Mouse (Mus musculus) A20 (cell line): ENCODE data around the gene Srrm4.

ENCODE experiments used
- DNase-seq: peaks from one replicate; pipeline ENCODE4 v3.0.0-alpha.2; 2011; ENCODE audit warnings: low read depth, low spot score

The Srrm4 gene

GRCm38 (mm10) chr5:116553106-116553505 is 38.5 kb downstream of the Srrm4 start:
- DNase-seq, result no peak

DNA sequence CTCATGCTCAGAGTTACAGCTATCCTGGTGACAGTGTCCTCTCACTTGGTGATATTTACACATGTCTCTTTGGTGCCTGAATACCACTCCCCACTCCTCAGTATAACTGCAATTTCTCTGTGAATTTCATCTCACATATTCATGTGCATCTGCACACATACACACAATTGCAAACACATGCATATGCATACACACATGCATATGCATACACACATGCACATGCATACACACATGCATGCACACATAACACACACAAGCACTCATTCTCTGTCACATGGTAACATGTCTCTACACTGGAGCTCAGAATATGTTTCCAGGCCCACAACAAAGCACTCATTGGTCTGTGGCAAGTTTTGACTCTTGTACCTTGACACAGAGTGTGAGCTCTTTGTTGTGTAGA is 39.0 kb downstream of the Srrm4 start:
- DNase-seq, result no peak

DNA sequence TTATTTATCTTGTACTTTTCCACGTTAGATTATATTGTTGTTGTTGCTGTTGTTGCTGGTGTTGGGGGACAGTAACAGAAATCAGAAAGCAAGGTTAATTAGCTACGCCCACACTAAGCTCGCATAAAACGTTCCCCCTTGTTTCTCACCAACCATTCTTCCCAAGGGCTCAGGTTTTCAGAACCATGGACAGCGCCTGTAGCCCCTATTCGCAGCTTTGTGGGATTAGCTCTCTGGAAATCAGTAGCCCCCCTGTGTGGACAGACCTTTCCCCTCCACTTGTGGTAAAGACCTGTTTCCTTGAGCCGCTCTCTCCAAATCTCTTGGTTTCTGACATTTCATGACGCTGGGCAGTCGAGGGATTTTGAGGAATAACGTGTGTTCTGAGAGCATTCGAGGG is 45.9 kb downstream of the Srrm4 start:
- DNase-seq, result no peak

GRCm38 (mm10) chr5:116542317-116542716 is 49.3 kb downstream of the Srrm4 start:
- no peak for DNase-seq

GRCm38 (mm10) chr5:116541128-116541527 is 50.5 kb downstream of the Srrm4 start:
- DNase-seq, result no peak

GRCm38 (mm10) chr5:116539360-116539759 is 52.3 kb downstream of the Srrm4 start:
- no peak for DNase-seq

GRCm38 (mm10) chr5:116538491-116538890 is 53.1 kb downstream of the Srrm4 start:
- DNase-seq, result no peak

- DNase-seq, result no peak
Observed at GRCm38 (mm10) chr5:116526324-116526723, 65.3 kb downstream of the Srrm4 start.

GRCm38 (mm10) chr5:116525308-116525707 is 66.3 kb downstream of the Srrm4 start:
- no peak for DNase-seq

DNA sequence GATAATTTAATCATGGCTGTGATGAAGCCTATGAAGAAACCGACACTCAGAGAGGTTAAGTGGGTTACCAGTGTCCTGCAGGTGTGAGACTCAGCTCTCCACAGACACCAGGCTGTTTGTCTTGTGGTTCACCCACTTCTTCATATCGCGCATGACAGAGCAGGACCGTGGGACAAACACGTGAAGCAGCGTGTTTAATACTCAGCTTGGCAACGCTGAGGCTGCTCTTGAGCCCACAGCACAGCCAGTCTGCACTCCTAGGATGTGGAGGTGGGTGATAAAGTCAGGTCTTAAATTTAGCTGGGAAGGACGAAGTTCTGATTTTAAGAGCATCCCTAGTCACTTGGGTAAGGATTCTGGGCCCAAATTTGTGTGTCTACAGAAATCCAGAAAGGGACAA is 68.1 kb downstream of the Srrm4 start:
- no peak for DNase-seq

- no peak for DNase-seq
Observed at GRCm38 (mm10) chr5:116523079-116523478, 68.5 kb downstream of the Srrm4 start.

GRCm38 (mm10) chr5:116522273-116522672 is 69.3 kb downstream of the Srrm4 start:
- DNase-seq, result no peak

- no peak for DNase-seq
Observed at GRCm38 (mm10) chr5:116518047-116518446, 73.6 kb downstream of the Srrm4 start.

GRCm38 (mm10) chr5:116512135-116512534 is 79.5 kb downstream of the Srrm4 start:
- DNase-seq, result no peak

- DNase-seq, result no peak
Observed at GRCm38 (mm10) chr5:116510229-116510628, 81.4 kb downstream of the Srrm4 start.

GRCm38 (mm10) chr5:116501342-116501741 is 90.3 kb downstream of the Srrm4 start:
- DNase-seq, result no peak

DNA sequence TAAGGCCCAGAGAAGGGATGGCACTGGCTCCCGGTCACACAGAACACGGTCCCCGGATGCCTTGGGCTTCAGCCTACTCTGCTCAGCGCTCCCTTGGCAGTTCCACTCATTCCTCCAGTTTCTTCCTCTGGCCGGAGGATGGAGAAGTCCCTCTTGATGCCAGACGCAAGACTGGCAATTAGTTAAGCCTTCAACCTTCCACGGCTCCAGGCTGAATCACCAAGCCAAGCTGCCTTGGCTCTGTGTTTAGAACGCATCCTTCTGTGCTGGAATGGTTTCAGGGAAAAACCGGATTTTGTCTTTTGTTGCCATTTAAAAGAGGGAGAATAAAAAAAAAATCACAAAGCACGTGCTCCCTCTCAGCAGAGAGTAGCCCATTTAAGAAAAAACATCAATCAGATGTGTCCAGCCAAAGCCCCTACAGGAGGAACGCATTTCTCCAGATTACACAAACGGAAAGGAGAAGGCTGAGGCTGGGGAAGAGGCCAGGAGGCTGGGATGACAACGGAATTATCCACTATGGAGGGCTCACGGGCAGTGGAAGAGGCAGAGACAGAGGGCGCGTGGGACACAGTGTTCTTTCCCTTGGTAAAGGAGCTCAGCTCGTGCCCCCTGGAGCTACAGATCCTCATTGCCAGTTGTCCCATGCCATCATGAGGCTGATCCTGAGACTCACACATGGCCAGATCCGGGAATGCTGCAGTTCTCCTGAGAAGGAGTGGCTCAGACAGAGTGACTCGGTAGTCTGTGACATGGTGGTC is 92.6 kb downstream of the Srrm4 start:
- DNase-seq, result no peak

- DNase-seq, result no peak
Observed at GRCm38 (mm10) chr5:116497866-116498265, 93.8 kb downstream of the Srrm4 start.

DNA sequence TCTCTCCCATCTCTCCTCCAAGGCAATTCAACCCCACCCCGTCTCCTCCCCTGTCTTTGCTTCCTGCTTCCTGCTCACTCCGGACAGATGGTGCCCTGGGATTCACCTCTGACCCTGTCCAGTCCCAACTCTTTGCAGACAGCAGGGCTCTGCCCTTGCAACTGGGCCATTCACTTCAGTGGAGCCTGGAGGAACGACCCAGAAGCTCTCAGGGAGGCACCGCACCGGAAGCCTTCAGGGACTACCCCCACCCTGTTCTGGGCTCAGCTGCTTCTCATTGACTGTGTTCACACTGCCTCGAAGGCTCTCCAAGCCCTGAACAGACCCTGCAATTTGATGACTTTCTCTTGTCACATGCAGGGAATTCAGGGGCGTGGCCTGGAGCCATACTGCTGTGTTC is 94.4 kb downstream of the Srrm4 start:
- no peak for DNase-seq

- DNase-seq, result no peak
Observed at GRCm38 (mm10) chr5:116496717-116497116, 94.9 kb downstream of the Srrm4 start.

DNA sequence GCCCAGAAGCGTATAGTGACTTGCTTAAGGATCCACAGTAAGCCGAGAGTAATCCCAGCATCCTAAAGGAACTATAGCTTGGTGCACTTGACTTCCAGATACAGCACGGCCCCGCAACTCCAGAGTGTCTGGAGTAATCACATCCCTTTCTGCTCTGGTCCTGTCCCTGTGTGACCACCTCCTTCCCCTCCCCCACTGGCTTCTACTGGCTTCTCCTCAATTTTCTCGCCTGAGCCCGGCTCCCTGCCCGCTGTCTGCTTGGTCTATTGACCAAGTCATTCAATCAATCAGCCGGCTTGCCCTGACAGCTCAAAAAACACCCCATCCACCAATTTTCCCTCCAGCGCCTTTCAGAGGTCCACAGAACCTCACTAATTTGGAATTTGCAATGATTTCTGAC is 96.2 kb downstream of the Srrm4 start:
- DNase-seq, result no peak

DNA sequence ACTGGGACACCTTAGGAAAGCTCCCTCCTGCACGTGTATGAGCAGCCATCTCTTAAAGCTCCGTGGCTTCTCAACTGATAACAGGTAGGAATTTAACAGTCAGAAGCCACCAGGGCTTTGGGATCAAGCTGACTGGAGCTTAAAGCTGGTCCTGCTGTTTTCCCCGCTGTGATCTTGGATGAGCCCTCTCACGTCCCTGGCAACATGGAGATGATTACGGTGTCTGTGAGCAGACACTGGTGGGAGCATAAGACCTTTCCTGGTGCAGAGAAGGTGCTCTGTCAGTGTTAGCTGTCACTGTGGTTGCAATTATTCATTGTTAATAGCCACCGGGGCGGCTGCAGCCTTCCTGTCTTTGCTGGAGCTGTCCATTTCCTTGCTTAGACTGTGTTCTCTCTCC is 97.2 kb downstream of the Srrm4 start:
- no peak for DNase-seq

DNA sequence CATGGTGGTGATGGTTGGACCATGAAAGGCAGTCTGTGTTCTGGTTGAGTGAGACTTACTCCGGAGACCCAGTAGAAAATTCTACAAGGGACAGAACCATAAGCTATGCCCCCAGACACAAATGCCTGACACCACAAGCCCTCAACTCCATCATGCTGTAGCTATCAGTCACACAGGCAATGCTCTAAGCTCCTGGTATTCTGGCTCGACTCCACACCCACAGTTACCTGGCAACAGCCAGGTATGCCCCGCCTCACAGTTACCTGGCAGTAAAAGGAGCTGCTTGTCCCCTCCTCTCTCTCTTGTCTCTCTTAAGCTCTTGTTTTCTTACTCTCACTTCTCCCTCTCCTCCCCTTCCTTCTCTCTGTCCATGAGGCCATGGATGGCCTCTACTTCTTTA is 98.9 kb downstream of the Srrm4 start:
- DNase-seq, result no peak
